Mouse (Mus musculus) C2C12 (cell line): ENCODE results near the gene Ak7.

Experiments used
- CTCF ChIP-seq: IDR thresholded peaks from one replicate; pipeline ENCODE4 v1.5.1; 2011; ENCODE audit not compliant: control insufficient read depth, insufficient read depth, insufficient read length
- MYOD1 ChIP-seq: IDR thresholded peaks from one replicate; pipeline ENCODE4 v1.6.1; 2011; ENCODE audit warnings: low read depth; ENCODE audit not compliant: control insufficient read depth, insufficient read length
- USF1 ChIP-seq: IDR thresholded peaks from one replicate; pipeline ENCODE4 v1.6.1; 2011; ENCODE audit warnings: low read depth, mild to moderate bottlenecking, control low read depth, moderate library complexity

GRCm38 (mm10) chr12:105789885-105790284 lies 84.1 kb downstream of the Ak7 start:
- TF ChIP-seq CTCF (no peak), USF1 (no peak), MYOD1 (no peak)
